Mouse (Mus musculus): ENCODE measurements around the gene Bex1. TPM values are rescaled to one million over a fixed set of nuclear protein-coding genes. Genes with fewer than 3 reads are reported as not detected.

Bex1 gene
- polyA plus RNA-seq, 1 experiment from 2014 or later: 186 TPM

Other genes with a start within 250 kb of the Bex1 start
- gene Arxes2, start 221.7 kb downstream of the Bex1 start, polyA plus RNA-seq (2015; fragmentation: Nextera tagmentation; extraction: Ambion mirVana): 73.9 and 86.6 TPM in 2 replicates
- 26.7 and 32.3 TPM in 2 replicates for gene Arxes1, start 182.1 kb downstream of the Bex1 start, polyA plus RNA-seq (2015; fragmentation: Nextera tagmentation; extraction: Ambion mirVana)
- gene Bex2, start 147.3 kb downstream of the Bex1 start, polyA plus RNA-seq (2015; fragmentation: Nextera tagmentation; extraction: Ambion mirVana): 121 and 127 TPM in 2 replicates
- gene Nxf3, start 130.3 kb downstream of the Bex1 start, polyA plus RNA-seq (2015; fragmentation: Nextera tagmentation; extraction: Ambion mirVana): 0.39 TPM in 1 of 2 replicates, not detected in the other
- gene Bex4, start 76.5 kb downstream of the Bex1 start, polyA plus RNA-seq (2015; fragmentation: Nextera tagmentation; extraction: Ambion mirVana): 230 and 263 TPM in 2 replicates
- gene Tceal8, start 43.2 kb downstream of the Bex1 start, polyA plus RNA-seq (2015; fragmentation: Nextera tagmentation; extraction: Ambion mirVana): 219 and 251 TPM in 2 replicates
- gene Tceal5, start 11.6 kb downstream of the Bex1 start, polyA plus RNA-seq (2015; fragmentation: Nextera tagmentation; extraction: Ambion mirVana): 4.1 and 4.2 TPM in 2 replicates
- gene Tceal7, start 734 bp downstream of the Bex1 start, polyA plus RNA-seq (2015; fragmentation: Nextera tagmentation; extraction: Ambion mirVana): 1.1 and 1.9 TPM in 2 replicates
- 573 and 647 TPM in 2 replicates for gene Tceal9, start 29.6 kb upstream of the Bex1 start, polyA plus RNA-seq (2015; fragmentation: Nextera tagmentation; extraction: Ambion mirVana)
- 383 and 402 TPM in 2 replicates for gene Bex3, start 54.7 kb upstream of the Bex1 start, polyA plus RNA-seq (2015; fragmentation: Nextera tagmentation; extraction: Ambion mirVana)

Measured in intestine, embryonic 15.5 days (tissue).